Mouse (Mus musculus): ENCODE measurements around the gene Nmbr.

The Nmbr gene

GRCm38 (mm10) chr10:14705072-14706066, at the start of gene Nmbr, which contains the start of gene Vta1:
TSS of gene Nmbr (plus strand) at chr10:14705591.
TSS of gene Vta1 (minus strand) at chr10:14705560.
- peak; percentile 97 for ATAC-seq (ENCODE audit: insufficient number of reproducible peaks, low FRiP score, low TSS enrichment)

GRCm38 (mm10) chr10:14660875-14661274, 44.5 kb upstream of the Nmbr start:
- no peak for ATAC-seq (ENCODE audit: insufficient number of reproducible peaks, low FRiP score, low TSS enrichment)

- ATAC-seq (ENCODE audit: insufficient number of reproducible peaks, low FRiP score, low TSS enrichment), result no peak
Observed at GRCm38 (mm10) chr10:14666147-14666546, 39.2 kb upstream of the Nmbr start.

GRCm38 (mm10) chr10:14685663-14686062, 19.7 kb upstream of the Nmbr start:
- no peak for ATAC-seq (ENCODE audit: insufficient number of reproducible peaks, low FRiP score, low TSS enrichment)

- ATAC-seq (ENCODE audit: insufficient number of reproducible peaks, low FRiP score, low TSS enrichment), result no peak
Observed at GRCm38 (mm10) chr10:14688785-14689442, 16.5 kb upstream of the Nmbr start.

GRCm38 (mm10) chr10:14690349-14690748, 15.0 kb upstream of the Nmbr start:
- no peak for ATAC-seq (ENCODE audit: insufficient number of reproducible peaks, low FRiP score, low TSS enrichment)

- ATAC-seq (ENCODE audit: insufficient number of reproducible peaks, low FRiP score, low TSS enrichment), result no peak
Observed at GRCm38 (mm10) chr10:14703239-14703638, 2.2 kb upstream of the Nmbr start.

- ATAC-seq (ENCODE audit: insufficient number of reproducible peaks, low FRiP score, low TSS enrichment), result no peak
Observed at GRCm38 (mm10) chr10:14703830-14704420, 1.5 kb upstream of the Nmbr start.

GRCm38 (mm10) chr10:14718114-14718513, 12.7 kb downstream of the Nmbr start, which contains the start of gene Gje1:
TSS of gene Gje1 (minus strand) at chr10:14718214.
- no peak for ATAC-seq (ENCODE audit: insufficient number of reproducible peaks, low FRiP score, low TSS enrichment)

GRCm38 (mm10) chr10:14725671-14726070, 20.3 kb downstream of the Nmbr start:
- ATAC-seq (ENCODE audit: insufficient number of reproducible peaks, low FRiP score, low TSS enrichment), result no peak

GRCm38 (mm10) chr10:14734285-14734684, 28.9 kb downstream of the Nmbr start:
- ATAC-seq (ENCODE audit: insufficient number of reproducible peaks, low FRiP score, low TSS enrichment), result 0 out of 2 replicates have a peak, but pooled peaks have one; percentile 15

GRCm38 (mm10) chr10:14759665-14760558, 54.5 kb downstream of the Nmbr start:
- no peak for ATAC-seq (ENCODE audit: insufficient number of reproducible peaks, low FRiP score, low TSS enrichment)

GRCm38 (mm10) chr10:14760618-14761017, 55.2 kb downstream of the Nmbr start:
- ATAC-seq (ENCODE audit: insufficient number of reproducible peaks, low FRiP score, low TSS enrichment), result no peak

GRCm38 (mm10) chr10:14770227-14770910, 65.0 kb downstream of the Nmbr start:
- ATAC-seq (ENCODE audit: insufficient number of reproducible peaks, low FRiP score, low TSS enrichment), result no peak

GRCm38 (mm10) chr10:14774499-14774898, 69.1 kb downstream of the Nmbr start:
- no peak for ATAC-seq (ENCODE audit: insufficient number of reproducible peaks, low FRiP score, low TSS enrichment)

- ATAC-seq (ENCODE audit: insufficient number of reproducible peaks, low FRiP score, low TSS enrichment), result no peak
Observed at GRCm38 (mm10) chr10:14789969-14790368, 84.6 kb downstream of the Nmbr start.

- no peak for ATAC-seq (ENCODE audit: insufficient number of reproducible peaks, low FRiP score, low TSS enrichment)
Observed at GRCm38 (mm10) chr10:14816970-14817369, 111.6 kb downstream of the Nmbr start.
